Mouse (Mus musculus) hindbrain, postnatal 0 days (tissue): ENCODE results near the gene Zfp850. TPM values are rescaled to one million over a fixed set of nuclear protein-coding genes. Genes with fewer than 3 reads are reported as not detected.
A peak's percentile ranks its signal among the peaks of the same experiment; 100 is the strongest.

Source experiments
- ATAC-seq: fragments of 200-750 bp; cut with Nextera tagmentation; 2 replicates; pipeline ENCODE4 v1.8.0; 2017; ENCODE audit warnings: mild to moderate bottlenecking, moderate TSS enrichment, moderate library complexity
- DNase-seq: peaks from one replicate; pipeline ENCODE4 v3.0.0-alpha.2; 2015; ENCODE audit warnings: low spot score
- H3K27ac ChIP-seq: fragments of 300-500 bp; sonication (generic); 2 replicates; pipeline ENCODE4 v1.5.1; 2014; ENCODE audit warnings: mild to moderate bottlenecking
- H3K27me3 ChIP-seq: fragments of 300-500 bp; sonication (generic); 2 replicates; pipeline ENCODE4 v1.6.1; 2014; ENCODE audit warnings: low read length, mixed read lengths; ENCODE audit not compliant: insufficient read depth
- H3K36me3 ChIP-seq: fragments of 300-500 bp; sonication (generic); 2 replicates; pipeline ENCODE4 v1.6.1; 2014; ENCODE audit warnings: low read length, mixed read lengths; ENCODE audit not compliant: insufficient read depth
- H3K4me1 ChIP-seq: fragments of 300-500 bp; sonication (generic); 2 replicates; pipeline ENCODE4 v1.6.1; 2014; ENCODE audit warnings: antibody characterized with exemption, low read length, mixed read lengths; ENCODE audit not compliant: insufficient read depth
- H3K4me2 ChIP-seq: fragments of 300-500 bp; sonication (generic); 2 replicates; pipeline ENCODE4 v1.6.1; 2014; ENCODE audit warnings: low read depth, mild to moderate bottlenecking, low read length, moderate library complexity, mixed read lengths
- H3K4me3 ChIP-seq: fragments of 300-500 bp; sonication (generic); 2 replicates; pipeline ENCODE4 v1.5.1; 2014; ENCODE audit warnings: low read length
- H3K9ac ChIP-seq: fragments of 300-500 bp; sonication (generic); replicated peaks from 2 replicates; pipeline ENCODE4 v1.6.1; 2014; ENCODE audit warnings: mild to moderate bottlenecking, low read length, moderate library complexity, mixed read lengths
- H3K9me3 ChIP-seq: fragments of 300-500 bp; sonication (generic); 2 replicates; pipeline ENCODE4 v1.6.1; 2016; ENCODE audit warnings: low read length, mixed read lengths
- CTCF ChIP-seq: IDR thresholded peaks from 2 replicates; pipeline ENCODE4 v1.5.1; 2016; ENCODE audit warnings: antibody characterized with exemption, control low read depth, low read depth
- WGBS: fragments of 180-500 bp; shearing (Covaris S2); extraction: QIAGEN DNeasy Blood & Tissue Kit; methylation state at CpG from one replicate; pipeline ENCODE4 v1.1.7; 2014; 5-methylcytosine and 5-hydroxymethylcytosine counted together
- polyA plus RNA-seq: library from polyadenylated mRNA; unstranded; fragments of >200 nt; fragmentation: Nextera tagmentation; extraction: Ambion mirVana; gene quantifications from 2 replicates; pipeline ENCODE4 v1.2.1, GENCODE M21; 2015
- total RNA-seq: library from RNA; depleted of rRNA; stranded (reverse); fragments of >200 nt; gene quantifications from 2 replicates; pipeline ENCODE4 v1.2.3, GENCODE M21; 2014; rRNA removed

The Zfp850 gene
- total RNA-seq = 4.4 and 5.1 TPM in 2 replicates
- polyA plus RNA-seq = 3.2 and 3.4 TPM in 2 replicates

GRCm38 (mm10) chr7:28013549-28014444, at the start of gene Zfp850:
Gene Zfp850, minus strand, starts transcription at chr7:28014115.
- Histone ChIP-seq H3K4me3 (peak within 1 kb of the TSS; percentile 67), H3K4me2 (peak within 1 kb of the TSS; percentile 92), H3K27me3 (no peaks in the 10 kb centered on the region), H3K4me1 (no peaks in the 10 kb centered on the region), H3K9me3 (no peaks in the 10 kb centered on the region), H3K9ac (peak within 1 kb of the TSS; percentile 75), H3K27ac (peak within 1 kb of the TSS; percentile 60), H3K36me3 (no peaks in the 10 kb centered on the region)
- peak; percentile 95 for ATAC-seq
- DNase-seq = peak; percentile 86
- no peak for TF ChIP-seq CTCF
- WGBS = 1% methylated on average over 47 of the region's 47 CpGs

GRCm38 (mm10) chr7:28059972-28060371, 46.1 kb upstream of the Zfp850 start:
- Histone ChIP-seq H3K36me3 (no peaks in the 10 kb centered on the region), H3K4me1 (no peaks in the 10 kb centered on the region), H3K4me2 (no peak overlapping the region), H3K27me3 (no peaks in the 10 kb centered on the region), H3K4me3 (no peak overlapping the region), H3K27ac (no peak overlapping the region), H3K9ac (no peak overlapping the region), H3K9me3 (no peaks in the 10 kb centered on the region)
- WGBS = 87% methylated on average over 1 of the region's 1 CpGs
- TF ChIP-seq CTCF = no peak
- no peak for ATAC-seq
- DNase-seq = no peak

- Histone ChIP-seq H3K4me1 (no peaks in the 10 kb centered on the region; the same call in 1 of the 2 replicates), H3K9me3 (no peaks in the 10 kb centered on the region), H3K4me2 (no peak overlapping the region), H3K9ac (no peak overlapping the region), H3K4me3 (no peak overlapping the region), H3K27ac (no peak overlapping the region), H3K36me3 (peaks cover 3% of the 10 kb centered on the region; the same call in 1 of the 2 replicates), H3K27me3 (no peaks in the 10 kb centered on the region)
- no peak for ATAC-seq
- WGBS = 82% methylated on average over 6 of the region's 6 CpGs
- peak; percentile 14 for DNase-seq
- no peak for TF ChIP-seq CTCF
Measured at GRCm38 (mm10) chr7:28053046-28053930, 39.4 kb upstream of the Zfp850 start.

- no peak for TF ChIP-seq CTCF
- ATAC-seq (no peak), DNase-seq (no peak)
- Histone ChIP-seq H3K9me3 (no peaks in the 10 kb centered on the region), H3K27me3 (no peaks in the 10 kb centered on the region), H3K36me3 (peaks cover 30% of the 10 kb centered on the region), H3K4me2 (peak overlapping the region; percentile 51), H3K27ac (no peak overlapping the region), H3K9ac (no peak overlapping the region), H3K4me3 (peak overlapping the region; percentile 87; the same call in 1 of the 2 replicates), H3K4me1 (no peaks in the 10 kb centered on the region; the same call in 1 of the 2 replicates)
- 60% methylated on average over 17 of the region's 17 CpGs for WGBS
Measured at GRCm38 (mm10) chr7:28050584-28050983, 36.7 kb upstream of the Zfp850 start.

GRCm38 (mm10) chr7:28049476-28050409, 35.8 kb upstream of the Zfp850 start, which contains the start of gene Psmc4:
Gene Psmc4, minus strand, starts transcription at chr7:28050101.
- DNase-seq (peak; percentile 100), ATAC-seq (peak; percentile 98)
- Histone ChIP-seq H3K4me2 (peak within 1 kb of the TSS; percentile 83), H3K36me3 (peaks cover 34% of the 10 kb centered on the region), H3K4me3 (peak within 1 kb of the TSS; percentile 87), H3K4me1 (no peaks in the 10 kb centered on the region; the same call in 1 of the 2 replicates), H3K9ac (peak within 1 kb of the TSS; percentile 82), H3K9me3 (no peaks in the 10 kb centered on the region), H3K27me3 (no peaks in the 10 kb centered on the region), H3K27ac (peak within 1 kb of the TSS; percentile 73; the same call in 1 of the 2 replicates)
- peak; percentile 86 for TF ChIP-seq CTCF
- under 1% methylated on average over 52 of the region's 52 CpGs for WGBS
